Mouse (Mus musculus): ENCODE results near the gene Vmn1r16.
"Not testable (repeated sequence)": the region's sequence is repeated elsewhere in the genome, so short reads cannot be mapped to it uniquely, and the experiment has no call there.

Vmn1r16 gene

DNA sequence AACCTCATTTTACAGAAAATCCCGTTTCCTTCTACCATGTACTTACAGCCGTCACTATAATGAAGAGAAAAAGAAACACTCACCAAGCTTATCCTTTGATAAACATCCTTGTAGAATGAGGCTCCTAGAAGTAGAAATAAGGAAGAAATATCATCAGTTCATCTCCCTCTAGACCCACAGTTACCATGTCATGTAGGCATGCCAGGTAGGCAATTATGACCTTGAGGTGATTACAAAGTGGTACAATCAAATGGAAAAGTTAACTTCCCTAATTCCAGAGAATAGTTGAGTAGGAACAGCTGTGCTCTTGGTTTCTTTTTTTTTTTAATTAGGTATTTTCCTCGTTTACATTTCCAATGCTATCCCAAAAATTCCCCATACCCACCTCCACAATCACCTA lies at the start of gene Vmn1r16:
TSS of gene Vmn1r16 (minus strand) at position 101 of the 400 bp plus-strand sequence.
- ChIA-PET CTCF (no interaction called here), POLR2A (no interaction called here)

DNA sequence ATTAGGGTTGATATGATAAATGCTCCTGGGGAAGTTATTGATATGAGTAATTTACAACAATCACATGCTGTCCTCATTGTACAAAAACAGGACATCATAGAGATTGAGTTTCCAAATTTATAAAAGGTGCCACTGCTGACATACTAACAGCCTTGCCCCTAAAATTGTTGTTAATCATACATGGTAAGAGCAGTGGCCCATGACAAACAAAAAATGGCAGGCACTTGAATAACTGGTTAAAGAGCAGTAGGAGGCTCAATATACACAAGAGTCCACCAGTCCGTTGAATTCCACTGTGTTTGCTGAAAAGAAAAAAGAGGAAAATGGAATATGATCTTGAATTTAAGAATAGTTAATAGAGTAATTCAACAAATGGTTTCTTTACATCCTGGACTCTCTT lies 38.2 kb upstream of the Vmn1r16 start:
- CTCF ChIA-PET, result no interaction called here

DNA sequence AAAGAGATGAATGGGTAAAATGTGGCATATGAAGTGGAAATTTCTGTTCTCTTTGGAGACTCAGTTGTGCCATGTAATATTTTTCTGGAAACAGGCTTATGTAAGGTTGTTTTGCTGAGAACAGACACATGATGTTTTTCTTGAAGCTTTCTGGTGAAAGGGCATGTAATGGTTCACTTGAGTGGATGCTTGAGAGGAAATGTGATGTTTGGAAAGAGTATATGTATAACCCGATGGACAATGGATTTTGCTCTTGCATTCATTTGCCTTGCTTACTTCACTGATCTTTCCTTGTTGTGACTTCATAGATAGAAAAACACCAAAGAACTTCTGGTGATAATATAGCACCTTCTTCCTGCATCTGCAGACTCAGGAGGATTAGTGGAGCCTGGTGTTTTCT lies 36.6 kb upstream of the Vmn1r16 start:
- CTCF ChIA-PET, result not testable (repeated sequence)

More for the DNA sequence above, 38.2 kb upstream of the Vmn1r16 start:
- POLR2A ChIA-PET, result no interaction called here

DNA sequence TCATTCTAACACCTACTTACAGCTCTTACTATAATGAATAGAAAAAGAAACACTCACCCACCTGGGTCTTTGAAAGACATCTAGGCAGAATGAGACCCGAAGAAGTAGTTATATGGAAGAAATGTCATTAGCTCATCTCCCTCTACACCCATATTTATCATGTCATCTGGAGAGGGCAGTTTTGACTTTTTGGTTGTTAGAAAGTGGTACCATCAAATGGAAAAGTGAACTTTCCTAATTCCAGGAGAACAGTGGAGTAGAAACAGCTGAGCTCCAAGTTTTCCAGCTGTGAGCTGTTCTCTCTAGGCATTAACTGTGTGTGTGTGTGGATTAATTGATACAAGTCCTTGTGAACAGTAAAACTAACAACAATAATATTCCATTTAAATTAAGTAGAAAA lies 34.3 kb upstream of the Vmn1r16 start, which contains the start of gene Vmn1r17:
TSS of gene Vmn1r17 (minus strand) at position 101 of the 400 bp plus-strand sequence.
- ChIA-PET POLR2A (no interaction called here), CTCF (no interaction called here)

More for the DNA sequence above, 36.6 kb upstream of the Vmn1r16 start:
- POLR2A ChIA-PET, result not testable (repeated sequence)

DNA sequence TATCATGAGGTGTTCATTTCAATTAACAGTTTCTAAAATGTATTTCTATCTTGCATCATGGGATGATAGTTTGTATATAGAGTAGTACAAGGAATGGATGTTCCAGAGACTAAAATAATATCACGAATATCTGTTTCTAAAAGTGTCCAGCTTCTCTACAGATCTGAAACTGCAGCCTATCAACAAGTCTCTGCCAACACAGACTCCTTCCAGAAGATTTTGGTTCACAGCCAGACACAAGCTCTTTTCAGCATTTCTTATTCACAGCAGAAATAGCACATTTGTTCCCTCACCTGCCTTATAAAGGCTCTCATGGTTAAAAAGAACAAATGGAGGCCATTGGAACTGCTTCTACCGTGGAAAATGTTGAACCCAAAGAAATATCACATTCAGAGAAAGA lies 27.6 kb upstream of the Vmn1r16 start:
- ChIA-PET POLR2A (no interaction called here), CTCF (no interaction called here)

DNA sequence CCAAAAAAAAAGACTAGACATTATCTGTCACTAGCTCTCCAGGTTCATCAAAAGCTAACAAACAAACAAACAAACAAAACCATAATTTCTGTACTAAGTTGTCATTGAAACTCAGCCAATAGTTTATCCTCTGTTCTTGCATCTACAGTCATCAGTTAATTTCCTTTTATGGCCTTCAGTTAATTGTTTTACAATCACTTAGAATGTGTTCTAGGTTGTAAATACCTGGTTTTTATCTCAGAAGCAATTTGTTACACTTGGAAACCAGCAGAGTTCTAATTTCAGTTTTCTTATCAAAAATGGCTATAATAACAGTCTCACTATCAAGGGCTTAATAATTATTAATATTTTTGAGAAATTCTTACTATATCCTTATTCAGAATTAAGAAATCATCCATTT lies 3.1 kb downstream of the Vmn1r16 start:
- POLR2A ChIA-PET, result no interaction called here
- CTCF ChIA-PET, result no interaction called here

DNA sequence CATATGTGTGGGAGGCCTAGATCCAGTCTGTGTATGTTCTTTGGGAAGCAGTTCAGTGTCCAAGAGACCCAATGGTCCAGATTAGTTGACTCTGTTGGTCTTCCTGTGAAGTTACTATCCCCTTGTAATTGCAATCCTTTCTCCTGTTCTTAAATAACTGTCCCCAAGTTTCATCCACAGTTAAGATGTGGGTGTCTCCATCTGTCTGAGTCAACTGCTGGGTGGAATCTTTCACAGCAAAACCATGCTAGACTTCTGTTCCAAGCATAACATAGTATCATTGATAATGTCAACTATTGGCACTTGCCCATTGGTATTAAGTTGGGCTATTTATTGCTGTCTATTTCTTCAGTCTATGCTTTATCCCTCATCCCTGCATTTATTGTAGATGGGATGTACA lies 50.3 kb downstream of the Vmn1r16 start:
- ChIA-PET CTCF (no interaction called here), POLR2A (no interaction called here)

DNA sequence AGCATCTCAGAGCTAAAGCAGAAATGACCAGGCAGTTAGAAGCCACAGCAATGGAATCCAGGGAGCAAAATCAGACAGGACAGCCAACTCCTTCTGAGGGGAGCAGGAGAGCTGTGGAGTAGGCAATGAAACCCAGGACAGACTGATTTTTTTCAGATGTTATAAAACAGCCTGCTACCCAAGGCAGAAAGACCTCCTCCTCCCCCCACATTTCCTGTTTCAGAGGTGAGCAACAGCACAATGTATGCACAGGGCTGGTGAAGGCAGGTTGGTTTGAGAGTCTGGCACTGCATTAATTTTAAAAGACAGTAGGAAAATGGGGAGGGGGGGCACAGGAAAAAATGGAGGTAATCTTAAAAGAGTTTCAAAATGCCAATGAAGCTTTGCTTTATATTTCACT lies 56.8 kb downstream of the Vmn1r16 start:
- ChIA-PET CTCF (no interaction called here), POLR2A (no interaction called here)

DNA sequence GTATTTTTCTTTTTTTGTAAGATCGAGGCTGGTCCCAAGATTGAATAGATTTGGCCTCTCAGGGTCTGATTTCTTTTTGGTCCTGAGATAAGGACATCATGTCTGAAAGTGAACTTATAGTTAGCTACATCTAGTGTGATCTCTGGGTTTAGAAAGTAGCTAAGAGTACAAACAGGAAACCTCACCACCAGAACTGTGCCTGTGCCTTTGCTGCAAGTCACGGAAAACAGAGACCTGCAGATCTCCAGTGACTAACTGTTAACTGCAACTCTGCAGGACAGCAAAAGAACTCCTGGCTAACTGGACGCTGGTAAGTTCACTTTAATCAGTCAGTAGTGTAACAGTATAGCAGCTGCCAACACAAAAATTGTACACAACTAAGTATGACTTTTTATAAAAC lies 57.4 kb downstream of the Vmn1r16 start:
- POLR2A ChIA-PET, result no interaction called here
- CTCF ChIA-PET, result no interaction called here
